Mouse (Mus musculus): ENCODE data around the gene Mast4.
"Not testable (repeated sequence)": the region's sequence is repeated elsewhere in the genome, so short reads cannot be mapped to it uniquely, and the experiment has no call there.

The Mast4 gene

GRCm38 (mm10) chr13:103334392-103334686, at the start of gene Mast4:
Gene Mast4 (minus strand): TSS chr13:103334497.
- DNase-seq (ENCODE audit: low read depth) = no peak

DNA sequence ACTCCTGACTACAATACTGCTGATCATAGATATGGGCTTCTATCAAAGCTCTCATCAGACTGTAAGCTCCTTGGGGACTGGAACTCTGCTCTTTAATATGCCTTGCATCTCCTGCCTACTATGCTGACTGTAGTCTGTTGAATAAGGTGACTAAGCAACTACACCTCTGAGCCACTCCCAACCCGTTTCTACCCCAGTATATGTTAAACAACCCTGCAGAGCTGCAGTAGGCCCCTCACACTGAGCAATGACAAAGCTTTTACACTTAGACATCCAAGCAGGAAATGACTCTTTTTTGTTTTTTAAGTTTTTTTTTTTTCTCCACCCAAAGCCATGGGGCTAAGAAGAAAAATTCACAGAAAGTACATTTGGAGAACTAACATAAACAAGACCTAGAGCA, 40.2 kb upstream of the Mast4 start:
- DNase-seq (ENCODE audit: low read depth) = no peak

DNA sequence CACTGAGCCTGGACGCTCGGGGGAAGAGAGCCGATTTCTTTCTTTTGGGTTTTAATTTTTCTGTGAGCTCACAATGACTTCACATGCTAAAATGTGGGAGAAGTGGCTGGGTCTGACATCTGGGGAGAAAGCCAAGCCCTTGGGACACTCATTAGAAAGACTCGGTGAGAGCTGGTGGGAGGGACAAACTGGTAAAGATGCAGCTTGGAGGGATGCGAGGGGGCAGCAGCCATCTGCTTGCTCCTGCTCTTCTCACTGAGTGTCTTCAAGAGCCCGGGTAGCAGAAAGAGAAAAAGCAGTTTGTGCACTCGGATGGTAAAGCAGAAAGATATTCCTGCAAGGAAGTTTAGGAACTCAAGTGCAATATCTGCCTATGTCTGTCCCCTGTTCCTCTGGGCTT, 34.9 kb upstream of the Mast4 start:
- DNase-seq (ENCODE audit: low read depth) = no peak

GRCm38 (mm10) chr13:103363181-103363580, 28.9 kb upstream of the Mast4 start:
- no peak for DNase-seq (ENCODE audit: low read depth)

DNA sequence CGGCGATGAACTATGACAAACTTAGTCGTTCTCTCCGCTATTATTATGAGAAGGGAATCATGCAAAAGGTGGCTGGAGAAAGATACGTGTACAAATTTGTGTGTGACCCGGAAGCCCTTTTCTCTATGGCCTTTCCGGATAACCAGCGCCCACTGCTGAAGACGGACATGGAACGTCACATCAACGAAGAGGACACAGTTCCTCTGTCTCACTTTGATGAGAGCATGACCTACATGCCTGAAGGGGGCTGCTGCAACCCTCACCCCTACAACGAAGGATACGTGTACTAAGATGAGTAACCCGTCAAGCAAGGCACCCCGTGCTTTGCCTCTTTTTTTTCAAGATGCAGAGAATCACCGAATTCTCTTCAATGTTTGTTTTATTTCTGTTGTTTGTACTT, 23.1 kb upstream of the Mast4 start:
- not testable (repeated sequence) for DNase-seq (ENCODE audit: low read depth)

- DNase-seq (ENCODE audit: low read depth) = not testable (repeated sequence)
These were observed 22.6 kb upstream of the Mast4 start for GRCm38 (mm10) chr13:103356909-103357308.

GRCm38 (mm10) chr13:103354737-103355136, 20.4 kb upstream of the Mast4 start:
- DNase-seq (ENCODE audit: low read depth) = no peak

DNA sequence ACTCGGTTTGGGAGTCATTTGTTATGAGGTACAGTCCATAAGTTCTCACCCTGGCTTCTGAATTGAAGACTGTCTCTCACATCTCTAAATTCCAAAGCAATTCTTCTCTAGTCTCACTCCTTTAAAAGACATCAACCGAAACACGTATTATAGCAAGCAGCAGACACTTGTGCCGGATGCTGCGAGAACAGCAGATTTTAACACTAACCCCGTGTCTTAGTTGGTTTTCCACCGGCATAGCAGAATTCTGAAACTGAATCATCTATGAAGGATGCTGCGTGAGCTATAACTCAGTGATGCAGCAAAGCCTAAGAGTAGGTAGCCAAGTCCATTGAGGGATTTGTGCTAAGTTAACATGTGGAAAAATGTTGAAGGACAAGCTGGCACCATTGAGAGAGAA, 10.5 kb upstream of the Mast4 start:
- no peak for DNase-seq (ENCODE audit: low read depth)

DNA sequence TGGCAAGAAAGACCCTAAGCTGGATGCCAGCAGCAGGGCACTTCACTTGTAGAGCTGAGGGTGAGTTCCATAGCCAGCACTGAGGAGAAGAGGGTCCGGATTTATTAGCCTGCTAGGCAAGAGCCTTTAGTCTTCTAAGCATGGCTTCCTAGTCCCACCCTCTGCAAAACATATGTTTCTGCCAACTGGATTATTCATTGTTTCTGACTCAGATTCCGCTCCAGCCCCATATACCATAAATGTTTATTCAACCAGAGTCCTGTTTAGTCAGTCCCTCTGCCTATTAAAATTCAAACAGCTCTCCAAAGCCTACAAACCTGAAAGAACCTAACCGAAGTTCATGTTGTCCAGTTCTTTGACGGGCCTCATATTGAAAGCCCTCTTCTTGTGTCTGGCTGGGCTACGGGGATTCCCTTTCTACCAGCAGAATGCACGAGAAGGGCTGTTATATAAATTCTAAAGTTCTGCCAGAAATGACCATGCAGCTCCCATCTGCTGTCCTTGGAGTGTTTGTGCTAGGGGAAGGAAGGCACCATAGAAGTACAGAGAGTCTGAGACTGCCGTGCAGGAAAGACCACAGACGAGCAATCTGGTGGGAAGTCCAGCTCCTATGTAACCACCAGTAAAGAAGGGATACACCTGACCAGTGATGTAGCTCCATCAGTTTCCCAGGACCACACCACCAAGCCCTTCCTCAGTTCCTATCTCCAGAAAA, 9.9 kb upstream of the Mast4 start:
- DNase-seq (ENCODE audit: low read depth) = no peak

GRCm38 (mm10) chr13:103341031-103341430, 6.7 kb upstream of the Mast4 start:
- DNase-seq (ENCODE audit: low read depth) = no peak

DNA sequence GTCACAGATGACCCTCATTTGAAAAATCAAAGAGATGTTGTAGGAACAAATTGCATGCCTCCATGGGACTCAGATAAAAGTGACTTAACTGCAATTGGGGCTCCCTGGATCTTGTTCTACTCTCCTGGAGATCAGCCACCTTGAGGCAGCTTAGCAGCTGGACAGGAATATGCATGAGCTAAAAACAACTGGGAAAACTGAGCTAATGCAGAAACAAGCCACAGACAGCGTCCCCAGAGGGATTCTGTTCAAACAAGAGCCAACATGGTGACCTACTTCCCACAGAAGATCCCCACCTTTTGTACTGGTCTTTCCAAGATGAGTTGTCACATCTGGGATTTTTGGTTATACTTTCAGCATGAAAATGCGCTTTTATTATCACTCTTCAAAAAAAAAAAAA, 4.3 kb upstream of the Mast4 start:
- no peak for DNase-seq (ENCODE audit: low read depth)

DNA sequence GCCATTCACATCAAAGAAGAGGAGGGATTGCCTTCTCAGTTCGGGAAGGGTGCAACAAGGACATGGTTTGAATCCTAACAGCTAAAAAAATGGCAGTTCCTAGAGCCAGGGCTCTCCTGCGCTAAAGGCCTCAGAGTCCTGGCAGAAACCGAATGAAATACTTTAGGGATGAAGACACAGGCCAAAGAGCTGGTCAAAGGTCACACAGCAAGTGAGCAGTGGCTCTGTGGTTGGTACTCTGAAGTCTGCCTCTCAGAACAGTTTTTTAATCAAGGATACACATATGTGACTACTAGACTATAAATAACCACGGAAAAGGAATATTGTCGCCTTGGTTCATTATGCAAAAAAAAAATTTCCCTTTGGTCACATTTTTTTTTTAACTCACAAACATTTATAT, 1.9 kb upstream of the Mast4 start:
- no peak for DNase-seq (ENCODE audit: low read depth)

DNA sequence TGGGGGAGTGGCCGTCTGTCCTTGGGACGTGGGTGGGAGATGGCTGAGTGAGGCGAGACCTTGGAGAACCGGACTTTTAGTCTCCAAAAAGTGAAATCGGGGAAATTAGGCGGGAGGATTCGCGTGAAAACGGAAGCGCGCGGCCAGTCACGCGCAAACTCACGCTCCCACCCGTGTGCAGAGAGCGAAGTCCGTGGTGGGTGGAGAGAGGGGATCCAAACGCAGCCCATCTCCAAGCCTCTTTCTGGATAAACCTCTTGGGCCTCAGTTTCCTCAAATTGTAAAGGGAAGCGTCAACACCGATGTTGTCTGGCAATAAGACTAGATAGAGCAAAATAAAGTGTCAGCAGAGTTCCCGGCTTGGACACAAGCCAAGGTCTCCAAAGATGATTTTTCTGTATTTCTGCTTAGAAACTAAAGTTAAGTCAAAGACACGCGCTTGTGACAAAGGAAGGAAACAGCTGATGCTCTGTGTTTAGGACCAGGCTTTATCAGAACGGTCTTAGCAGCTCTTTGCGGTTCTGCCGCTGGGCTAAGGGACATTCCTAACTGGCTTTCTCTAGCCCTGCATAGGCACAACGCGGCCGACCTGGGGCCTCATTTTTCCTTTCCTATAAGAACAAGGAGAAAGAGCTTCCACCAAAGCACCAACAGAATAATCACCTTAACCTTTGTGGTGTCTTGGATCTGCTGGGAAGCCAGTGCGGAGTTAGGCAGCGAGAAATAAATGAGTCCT, 594 bp upstream of the Mast4 start:
- no peak for DNase-seq (ENCODE audit: low read depth)

GRCm38 (mm10) chr13:103333601-103334391, 501 bp downstream of the Mast4 start:
- DNase-seq (ENCODE audit: low read depth) = no peak

GRCm38 (mm10) chr13:103333153-103333552, 1.1 kb downstream of the Mast4 start:
- no peak for DNase-seq (ENCODE audit: low read depth)

- no peak for DNase-seq (ENCODE audit: low read depth)
These were observed 1.6 kb downstream of the Mast4 start for GRCm38 (mm10) chr13:103332731-103333130.

DNA sequence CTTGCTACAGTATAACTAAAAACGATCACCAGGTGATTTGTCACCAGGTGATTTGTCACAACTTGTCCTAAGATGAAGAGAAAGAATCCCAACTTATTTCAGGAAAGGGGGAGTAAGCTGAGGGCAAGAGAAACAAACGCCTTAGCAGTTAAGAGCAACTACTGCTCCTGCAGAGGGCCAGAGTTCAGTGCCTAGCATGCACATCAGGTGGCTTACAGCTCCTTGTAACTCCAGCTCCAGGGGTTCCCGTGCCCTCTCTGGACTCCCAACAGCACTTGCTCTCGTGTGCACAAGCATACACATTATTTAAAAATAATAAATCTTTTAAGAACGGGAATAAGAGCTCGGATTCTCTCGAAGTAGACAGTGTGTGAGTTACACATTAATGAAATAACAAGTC, 3.2 kb downstream of the Mast4 start:
- DNase-seq (ENCODE audit: low read depth) = no peak

- no peak for DNase-seq (ENCODE audit: low read depth)
These were observed 6.0 kb downstream of the Mast4 start for GRCm38 (mm10) chr13:103328299-103328698.

- no peak for DNase-seq (ENCODE audit: low read depth)
These were observed 6.5 kb downstream of the Mast4 start for GRCm38 (mm10) chr13:103327843-103328242.

GRCm38 (mm10) chr13:103326186-103326585, 8.1 kb downstream of the Mast4 start:
- no peak for DNase-seq (ENCODE audit: low read depth)

DNA sequence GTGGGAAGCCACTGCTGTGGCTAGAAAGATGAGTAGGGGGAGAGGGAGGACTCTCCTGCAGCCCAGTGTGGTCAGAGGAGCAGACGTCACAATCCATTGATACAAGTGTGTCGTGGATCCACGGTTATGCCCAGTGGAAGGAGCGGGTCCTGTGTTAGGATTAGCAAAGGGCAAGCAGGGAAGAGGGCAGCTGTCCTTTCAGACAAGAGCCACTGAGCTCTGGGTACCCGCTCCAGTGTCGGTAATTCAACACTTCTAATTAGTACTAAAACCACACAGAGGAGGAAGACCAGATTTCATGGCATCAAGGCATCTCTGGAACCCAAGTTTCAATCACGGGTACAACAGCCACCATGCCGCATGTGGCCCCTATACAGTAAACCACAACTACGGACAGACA, 14.4 kb downstream of the Mast4 start:
- no peak for DNase-seq (ENCODE audit: low read depth)

DNA sequence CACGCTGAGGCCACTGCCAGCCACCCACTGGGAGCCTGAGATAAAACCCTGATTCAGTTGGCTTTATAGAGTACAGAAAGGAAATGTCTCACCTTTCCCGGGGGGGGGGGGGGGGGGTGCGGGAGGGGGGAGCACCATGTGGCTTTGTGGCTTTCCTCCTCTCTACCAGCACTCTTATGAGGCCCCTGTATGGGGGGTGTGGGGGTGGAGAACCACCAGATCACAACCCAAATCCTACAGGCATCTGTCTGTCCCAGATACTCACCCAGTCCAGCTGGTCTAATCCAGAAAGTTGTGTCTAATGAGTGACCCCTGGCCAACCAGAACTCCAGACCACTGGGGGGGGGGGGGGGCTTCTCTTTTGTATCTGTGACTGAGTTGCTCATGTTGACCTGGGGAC, 15.0 kb downstream of the Mast4 start:
- DNase-seq (ENCODE audit: low read depth) = no peak

DNA sequence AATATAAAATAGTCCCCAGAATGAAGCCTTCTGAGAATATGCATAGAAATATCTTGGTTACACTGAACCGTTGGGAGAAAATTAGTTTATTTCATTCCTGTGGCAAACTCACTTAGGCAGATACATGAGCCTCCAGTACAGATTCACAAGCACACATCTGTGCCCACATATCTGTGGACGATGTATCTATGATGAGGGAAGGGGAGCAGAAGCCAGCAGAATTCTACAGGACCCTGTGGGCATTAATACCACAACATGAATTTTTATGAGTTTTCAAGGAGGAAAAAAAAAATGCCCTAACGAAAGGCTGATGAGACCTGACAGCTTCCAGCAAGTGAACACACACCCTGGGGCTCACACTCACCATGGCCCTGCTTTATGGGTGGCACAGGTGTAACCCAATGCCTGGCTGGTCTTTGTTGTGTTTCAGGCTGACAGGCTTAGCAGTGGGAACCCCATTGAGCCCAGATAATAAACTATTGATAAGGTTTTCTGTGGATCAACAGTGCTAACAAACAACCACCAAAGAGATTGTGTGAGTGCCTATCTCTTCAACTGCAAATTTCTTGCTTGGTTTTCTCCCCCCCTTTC, 17.4 kb downstream of the Mast4 start:
- DNase-seq (ENCODE audit: low read depth) = no peak

All from naive thymus-derived CD4-positive, alpha-beta T cell, adult 2 months (primary cell).